Mouse (Mus musculus): Measurements from ENCODE around the gene Bid. TPM values are rescaled to one million over a fixed set of nuclear protein-coding genes. Genes with fewer than 3 reads are reported as not detected.

Bid gene
- polyA plus RNA-seq, 1 experiment: 60.6 TPM

DNA sequence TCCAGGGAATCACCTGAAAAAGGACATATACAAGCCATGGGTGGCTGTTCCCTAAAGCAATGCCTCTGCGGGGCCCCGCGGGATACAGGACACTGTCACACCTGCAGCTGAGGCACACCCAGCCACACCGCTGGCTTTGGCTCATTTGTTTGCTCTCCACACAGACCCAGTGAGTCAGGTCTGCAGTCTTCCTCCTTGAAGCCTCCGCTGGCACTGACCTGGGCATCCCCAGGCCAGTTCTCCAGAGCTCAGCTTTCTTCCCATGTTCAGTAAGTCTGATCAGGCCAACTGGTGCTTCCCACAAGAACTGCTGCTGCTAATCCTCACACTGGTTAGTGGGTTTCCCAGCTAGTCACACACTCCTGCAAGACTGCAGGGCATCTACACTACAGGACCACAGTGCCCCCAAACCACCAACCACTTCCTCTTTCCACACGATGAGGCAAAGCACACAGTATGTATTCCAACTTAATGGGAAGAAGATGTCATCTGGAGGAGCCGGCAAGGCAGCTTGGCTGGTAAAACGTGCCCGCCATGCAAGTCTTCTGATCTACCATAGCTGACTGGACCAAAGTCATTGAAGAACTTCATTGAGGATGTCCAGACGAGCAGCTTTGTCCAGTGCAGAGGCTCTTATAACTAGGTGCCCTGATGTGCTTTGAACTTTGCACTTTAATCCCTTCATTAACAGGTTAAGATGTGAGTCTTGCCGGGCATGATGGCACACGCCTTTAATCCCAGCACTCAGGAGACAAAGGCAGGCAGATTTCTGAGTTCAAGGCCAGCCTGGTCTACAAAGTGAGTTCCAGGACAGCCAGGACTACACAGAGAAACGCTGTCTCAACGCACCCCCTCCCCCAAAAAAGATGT, 14.6 kb downstream of the Bid start:
- peaks cover 32% of the 10 kb centered on the region; the same call in 1 of the 2 replicates for H3K4me1 ChIP-seq (ENCODE audit: control insufficient read depth, insufficient read depth, low read length)
- H3K4me3 ChIP-seq (ENCODE audit: insufficient read depth, low read depth, low read length): no peak overlapping the region
- 81% methylated on average over 14 of the region's 14 CpGs for WGBS
- H3K27ac ChIP-seq (ENCODE audit: insufficient read depth, low read depth, low read length): peak overlapping the region; percentile 1; the same call in 1 of the 2 replicates
- no peaks in the 10 kb centered on the region for H3K27me3 ChIP-seq (replicated peaks; ENCODE audit: control insufficient read depth, insufficient read depth, low read length)
- TF ChIP-seq CTCF (conservative IDR thresholded peaks at IDR 0.05; ENCODE audit: insufficient read depth, insufficient read length, low read depth, low read length): no peak
- TF ChIP-seq POLR2A (IDR thresholded peaks at IDR 0.05; ENCODE audit: low read depth, low read length): no peak
- DNase-seq: peak; percentile 73
- H3K36me3 ChIP-seq (ENCODE audit: control insufficient read depth, insufficient read depth, low read length): no peaks in the 10 kb centered on the region

DNA sequence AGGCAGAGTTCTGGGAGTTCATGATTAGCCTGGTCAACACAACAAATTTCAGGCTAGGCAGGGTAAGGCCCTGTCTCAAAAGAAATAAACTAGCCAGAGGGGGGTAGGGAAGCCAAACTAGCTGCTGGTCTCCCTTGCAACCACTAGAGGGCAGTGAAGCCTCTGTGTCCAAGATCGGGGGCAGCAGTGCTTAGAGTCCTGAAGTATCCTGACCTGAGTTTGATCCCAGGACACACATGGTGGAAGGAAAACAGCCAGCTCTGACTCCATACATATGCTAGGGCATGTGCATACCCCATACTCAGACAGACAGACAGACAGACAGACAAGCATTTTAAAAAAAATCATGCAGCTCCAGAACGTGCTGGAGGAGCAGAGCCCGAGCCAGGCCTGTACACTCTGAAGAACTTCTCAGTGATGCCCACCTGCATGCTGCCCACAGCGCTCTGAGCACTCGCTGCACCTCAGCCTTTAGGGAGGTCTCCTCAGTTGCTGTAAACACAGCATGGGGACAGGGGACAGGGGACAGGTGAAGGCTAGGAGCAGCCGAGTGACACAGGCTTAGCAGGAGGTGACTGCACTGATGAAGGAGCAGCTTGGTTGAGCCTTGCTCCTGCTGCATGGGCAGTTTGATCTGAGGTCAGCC, 18.3 kb downstream of the Bid start:
- no peaks in the 10 kb centered on the region; the same call in 1 of the 2 replicates for H3K36me3 ChIP-seq (ENCODE audit: control insufficient read depth, insufficient read depth, low read length)
- WGBS: 71% methylated on average over 6 of the region's 6 CpGs
- no peak for TF ChIP-seq POLR2A (IDR thresholded peaks at IDR 0.05; ENCODE audit: low read depth, low read length)
- TF ChIP-seq CTCF (conservative IDR thresholded peaks at IDR 0.05; ENCODE audit: insufficient read depth, insufficient read length, low read depth, low read length): peak; percentile 93
- H3K27ac ChIP-seq (ENCODE audit: insufficient read depth, low read depth, low read length): no peak overlapping the region
- no peaks in the 10 kb centered on the region for H3K27me3 ChIP-seq (replicated peaks; ENCODE audit: control insufficient read depth, insufficient read depth, low read length)
- peaks cover 10% of the 10 kb centered on the region; the same call in 1 of the 2 replicates for H3K4me1 ChIP-seq (ENCODE audit: control insufficient read depth, insufficient read depth, low read length)
- peak; percentile 49 for DNase-seq
- H3K4me3 ChIP-seq (ENCODE audit: insufficient read depth, low read depth, low read length): no peak overlapping the region

GRCm38 (mm10) chr6:120894524-120894923, 22.1 kb downstream of the Bid start:
- Histone ChIP-seq H3K27ac (ENCODE audit: insufficient read depth, low read depth, low read length) (no peak overlapping the region), H3K36me3 (ENCODE audit: control insufficient read depth, insufficient read depth, low read length) (no peaks in the 10 kb centered on the region; the same call in 1 of the 2 replicates), H3K27me3 (replicated peaks; ENCODE audit: control insufficient read depth, insufficient read depth, low read length) (no peaks in the 10 kb centered on the region), H3K4me1 (ENCODE audit: control insufficient read depth, insufficient read depth, low read length) (no peaks in the 10 kb centered on the region), H3K4me3 (ENCODE audit: insufficient read depth, low read depth, low read length) (no peak overlapping the region)
- WGBS: 58% methylated on average over 9 of the region's 9 CpGs
- no peak for DNase-seq
- TF ChIP-seq POLR2A (IDR thresholded peaks at IDR 0.05; ENCODE audit: low read depth, low read length): no peak
- no peak for TF ChIP-seq CTCF (conservative IDR thresholded peaks at IDR 0.05; ENCODE audit: insufficient read depth, insufficient read length, low read depth, low read length)

- H3K4me3 ChIP-seq (ENCODE audit: insufficient read depth, low read depth, low read length): no peak overlapping the region
- H3K27ac ChIP-seq (ENCODE audit: insufficient read depth, low read depth, low read length): no peak overlapping the region
- DNase-seq: no peak
- H3K36me3 ChIP-seq (ENCODE audit: control insufficient read depth, insufficient read depth, low read length): no peaks in the 10 kb centered on the region; the same call in 1 of the 2 replicates
- TF ChIP-seq CTCF (conservative IDR thresholded peaks at IDR 0.05; ENCODE audit: insufficient read depth, insufficient read length, low read depth, low read length) (no peak), POLR2A (IDR thresholded peaks at IDR 0.05; ENCODE audit: low read depth, low read length) (no peak)
- H3K4me1 ChIP-seq (ENCODE audit: control insufficient read depth, insufficient read depth, low read length): no peaks in the 10 kb centered on the region
- WGBS: 95% methylated on average over 9 of the region's 9 CpGs
- no peaks in the 10 kb centered on the region for H3K27me3 ChIP-seq (replicated peaks; ENCODE audit: control insufficient read depth, insufficient read depth, low read length)
These were observed 22.6 kb downstream of the Bid start for GRCm38 (mm10) chr6:120894089-120894488.

DNA sequence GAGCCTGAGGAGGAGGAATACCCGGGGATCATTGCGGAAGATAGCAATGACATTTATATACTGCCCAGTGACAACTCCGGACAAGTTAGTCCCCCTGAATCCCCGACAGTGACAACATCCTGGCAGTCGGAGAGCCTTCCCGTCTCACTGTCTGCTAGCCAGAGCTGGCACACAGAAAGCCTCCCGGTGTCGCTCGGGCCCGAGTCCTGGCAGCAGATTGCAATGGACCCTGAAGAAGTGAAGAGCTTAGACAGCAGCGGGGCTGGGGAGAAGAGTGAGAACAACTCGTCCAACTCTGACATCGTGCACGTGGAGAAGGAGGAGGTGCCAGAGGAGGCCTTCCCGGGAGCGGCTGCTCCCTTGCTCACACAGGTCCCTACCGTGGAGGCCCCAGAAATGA, 30.0 kb downstream of the Bid start:
- Histone ChIP-seq H3K27ac (ENCODE audit: insufficient read depth, low read depth, low read length) (no peak overlapping the region), H3K36me3 (ENCODE audit: control insufficient read depth, insufficient read depth, low read length) (no peaks in the 10 kb centered on the region; the same call in none of the 2 replicates), H3K4me3 (ENCODE audit: insufficient read depth, low read depth, low read length) (no peak overlapping the region), H3K27me3 (replicated peaks; ENCODE audit: control insufficient read depth, insufficient read depth, low read length) (no peaks in the 10 kb centered on the region), H3K4me1 (ENCODE audit: control insufficient read depth, insufficient read depth, low read length) (no peaks in the 10 kb centered on the region)
- no peak for DNase-seq
- TF ChIP-seq CTCF (conservative IDR thresholded peaks at IDR 0.05; ENCODE audit: insufficient read depth, insufficient read length, low read depth, low read length): no peak
- TF ChIP-seq POLR2A (IDR thresholded peaks at IDR 0.05; ENCODE audit: low read depth, low read length): no peak
- WGBS: 88% methylated on average over 17 of the region's 17 CpGs

- WGBS: 92% methylated on average over 6 of the region's 6 CpGs
- DNase-seq: no peak
- Histone ChIP-seq H3K36me3 (ENCODE audit: control insufficient read depth, insufficient read depth, low read length) (no peaks in the 10 kb centered on the region; the same call in none of the 2 replicates), H3K4me3 (ENCODE audit: insufficient read depth, low read depth, low read length) (no peak overlapping the region), H3K27ac (ENCODE audit: insufficient read depth, low read depth, low read length) (no peak overlapping the region), H3K27me3 (replicated peaks; ENCODE audit: control insufficient read depth, insufficient read depth, low read length) (no peaks in the 10 kb centered on the region), H3K4me1 (ENCODE audit: control insufficient read depth, insufficient read depth, low read length) (no peaks in the 10 kb centered on the region)
- TF ChIP-seq CTCF (conservative IDR thresholded peaks at IDR 0.05; ENCODE audit: insufficient read depth, insufficient read length, low read depth, low read length) (no peak), POLR2A (IDR thresholded peaks at IDR 0.05; ENCODE audit: low read depth, low read length) (no peak)
These were observed 32.2 kb downstream of the Bid start for GRCm38 (mm10) chr6:120884436-120884835.

- no peak for DNase-seq
- no peak for TF ChIP-seq POLR2A (IDR thresholded peaks at IDR 0.05; ENCODE audit: low read depth, low read length)
- TF ChIP-seq CTCF (conservative IDR thresholded peaks at IDR 0.05; ENCODE audit: insufficient read depth, insufficient read length, low read depth, low read length): no peak
- Histone ChIP-seq H3K36me3 (ENCODE audit: control insufficient read depth, insufficient read depth, low read length) (no peaks in the 10 kb centered on the region; the same call in none of the 2 replicates), H3K4me1 (ENCODE audit: control insufficient read depth, insufficient read depth, low read length) (no peaks in the 10 kb centered on the region), H3K4me3 (ENCODE audit: insufficient read depth, low read depth, low read length) (no peak overlapping the region), H3K27ac (ENCODE audit: insufficient read depth, low read depth, low read length) (no peak overlapping the region), H3K27me3 (replicated peaks; ENCODE audit: control insufficient read depth, insufficient read depth, low read length) (no peaks in the 10 kb centered on the region)
- 85% methylated on average over 5 of the region's 5 CpGs for WGBS
These were observed 37.6 kb downstream of the Bid start for GRCm38 (mm10) chr6:120879046-120879445.
